Mouse (Mus musculus): ENCODE measurements at regions not wholly inside any gene's neighbourhood (a gene's known extent, or its start where the extent isn't known, plus 50 kb on each side); places are given as distances from the start of the nearest gene placed in this dataset.
A peak's percentile ranks its signal among the peaks of the same experiment; 100 is the strongest.

DNA sequence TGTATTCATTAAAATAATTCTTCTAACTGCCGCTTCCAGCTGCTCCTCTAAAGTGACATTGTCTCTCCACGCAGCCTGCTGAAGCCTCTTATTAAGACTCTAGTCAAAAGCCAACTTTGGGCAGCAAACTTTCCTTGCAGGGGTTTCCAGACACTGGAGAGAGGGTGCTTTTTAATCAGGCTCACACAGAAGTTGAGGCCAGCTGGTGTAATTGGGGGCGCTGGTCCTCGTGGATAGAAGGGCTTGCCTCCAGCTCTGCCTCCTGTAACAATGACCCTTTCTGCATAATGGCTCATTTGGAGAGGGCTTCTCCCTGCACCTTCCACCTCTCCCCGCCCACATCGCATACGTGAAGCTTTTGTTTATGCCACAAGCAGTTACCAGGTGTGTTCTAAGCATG is 82.8 kb upstream of the Vps8 start:
- Histone ChIP-seq H3K9ac (ENCODE audit: low read depth, low read length) (peak overlapping the region; percentile 47; the same call in 1 of the 2 replicates), H3K4me3 (ENCODE audit: low read depth, low read length) (no peak overlapping the region), H3K9me3 (replicated peaks; ENCODE audit: control insufficient read depth, low read length) (no peaks in the 10 kb centered on the region), H3K4me1 (ENCODE audit: control insufficient read depth, insufficient read depth, low read length) (peaks cover 15% of the 10 kb centered on the region), H3K27me3 (ENCODE audit: control insufficient read depth, insufficient read depth, low read length) (no peaks in the 10 kb centered on the region), H3K4me2 (no peak overlapping the region), H3K36me3 (ENCODE audit: control insufficient read depth, insufficient read depth, low read length) (no peaks in the 10 kb centered on the region), H3K27ac (ENCODE audit: low read depth, low read length) (peak overlapping the region; percentile 71; the same call in 1 of the 2 replicates)
- no peak for ATAC-seq (replicated peaks; ENCODE audit: insufficient number of reproducible peaks, low FRiP score, low TSS enrichment)
- WGBS (ENCODE audit: insufficient replicate concordance), result 61% methylated on average over 7 of the region's 7 CpGs

DNA sequence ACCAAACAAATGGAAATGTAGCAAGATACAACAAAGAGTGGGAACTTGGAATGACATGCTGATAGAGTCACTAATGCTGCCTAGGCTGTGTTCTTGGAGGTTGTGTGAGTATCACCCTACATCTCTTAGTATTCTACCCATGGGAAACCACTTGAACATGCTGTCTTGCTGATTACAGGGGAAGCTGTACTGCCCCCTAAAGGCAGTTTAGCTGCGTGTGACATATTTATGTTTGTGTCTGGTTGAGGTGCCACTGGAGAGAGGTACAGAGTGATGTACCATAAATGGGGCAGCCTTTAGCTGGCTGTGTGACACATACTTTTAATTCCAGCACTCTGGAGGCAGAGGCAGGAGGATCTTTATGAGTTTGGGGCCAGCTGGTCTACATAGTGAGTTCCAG is 73.0 kb upstream of the Vps8 start:
- H3K9me3 ChIP-seq (replicated peaks; ENCODE audit: control insufficient read depth, low read length), result no peaks in the 10 kb centered on the region
- no peaks in the 10 kb centered on the region for H3K27me3 ChIP-seq (ENCODE audit: control insufficient read depth, insufficient read depth, low read length)
- no peak for ATAC-seq (replicated peaks; ENCODE audit: insufficient number of reproducible peaks, low FRiP score, low TSS enrichment)
- H3K4me1 ChIP-seq (ENCODE audit: control insufficient read depth, insufficient read depth, low read length), result peaks cover 4% of the 10 kb centered on the region; the same call in 1 of the 2 replicates
- WGBS (ENCODE audit: insufficient replicate concordance), result 74% methylated on average over 1 of the region's 1 CpGs
- H3K4me2 ChIP-seq, result no peak overlapping the region
- no peak overlapping the region for H3K4me3 ChIP-seq (ENCODE audit: low read depth, low read length)
- H3K9ac ChIP-seq (ENCODE audit: low read depth, low read length), result no peak overlapping the region
- H3K36me3 ChIP-seq (ENCODE audit: control insufficient read depth, insufficient read depth, low read length), result no peaks in the 10 kb centered on the region
- no peak overlapping the region for H3K27ac ChIP-seq (ENCODE audit: low read depth, low read length)

DNA sequence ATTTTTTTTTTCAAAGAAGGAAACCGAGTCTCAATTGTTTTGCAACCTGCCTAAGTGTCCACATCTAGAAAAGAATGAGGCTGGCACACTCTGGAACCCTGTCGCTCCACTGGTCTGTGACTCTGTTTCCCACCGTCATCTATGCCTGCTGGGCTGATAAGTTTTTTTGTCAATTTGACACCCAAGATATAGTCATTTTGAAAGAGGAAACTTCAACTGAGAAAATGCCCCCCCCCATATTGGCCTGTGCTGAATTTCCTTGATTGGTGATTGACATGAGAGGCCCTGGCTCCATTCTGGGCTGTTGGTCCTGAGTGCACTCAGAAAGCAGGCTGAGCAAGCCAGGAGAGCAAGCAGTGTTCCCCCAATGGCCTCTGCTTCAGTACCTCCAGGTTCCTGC is 71.6 kb upstream of the Vps8 start:
- Histone ChIP-seq H3K4me2 (no peak overlapping the region), H3K9ac (ENCODE audit: low read depth, low read length) (no peak overlapping the region)
- WGBS (ENCODE audit: insufficient replicate concordance), result 80% methylated on average over 3 of the region's 3 CpGs

DNA sequence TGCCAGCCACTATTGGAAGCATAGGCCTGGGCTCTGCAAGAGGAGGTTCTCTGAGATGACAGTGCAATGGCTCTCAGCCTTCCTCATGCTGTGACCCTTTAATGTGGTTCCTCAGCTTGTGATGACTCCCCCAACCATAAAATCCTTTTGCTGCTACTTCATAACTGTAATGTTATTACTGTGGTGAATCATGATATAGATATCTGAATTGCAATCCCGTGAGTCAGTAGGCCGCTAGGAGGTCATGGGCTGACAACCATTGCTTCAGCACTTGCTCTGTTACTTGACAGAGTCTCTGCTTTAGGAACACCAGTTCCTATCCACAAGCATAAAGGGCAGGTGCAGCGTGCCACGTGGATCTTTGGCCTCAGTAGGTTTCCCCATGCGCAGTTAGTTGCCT is 69.8 kb upstream of the Vps8 start:
- no peak for ATAC-seq (replicated peaks; ENCODE audit: insufficient number of reproducible peaks, low FRiP score, low TSS enrichment)
- Histone ChIP-seq H3K9ac (ENCODE audit: low read depth, low read length) (no peak overlapping the region), H3K9me3 (replicated peaks; ENCODE audit: control insufficient read depth, low read length) (no peaks in the 10 kb centered on the region), H3K4me3 (ENCODE audit: low read depth, low read length) (no peak overlapping the region), H3K27me3 (ENCODE audit: control insufficient read depth, insufficient read depth, low read length) (no peaks in the 10 kb centered on the region), H3K36me3 (ENCODE audit: control insufficient read depth, insufficient read depth, low read length) (no peaks in the 10 kb centered on the region), H3K4me2 (no peak overlapping the region), H3K27ac (ENCODE audit: low read depth, low read length) (no peak overlapping the region), H3K4me1 (ENCODE audit: control insufficient read depth, insufficient read depth, low read length) (peaks cover 22% of the 10 kb centered on the region)
- 50% methylated on average over 5 of the region's 5 CpGs for WGBS (ENCODE audit: insufficient replicate concordance)

More for the DNA sequence above, 71.6 kb upstream of the Vps8 start:
- no peak for ATAC-seq (replicated peaks; ENCODE audit: insufficient number of reproducible peaks, low FRiP score, low TSS enrichment)
- peaks cover 4% of the 10 kb centered on the region for H3K4me1 ChIP-seq (ENCODE audit: control insufficient read depth, insufficient read depth, low read length)
- no peak overlapping the region for H3K27ac ChIP-seq (ENCODE audit: low read depth, low read length)
- H3K27me3 ChIP-seq (ENCODE audit: control insufficient read depth, insufficient read depth, low read length), result no peaks in the 10 kb centered on the region
- no peak overlapping the region for H3K4me3 ChIP-seq (ENCODE audit: low read depth, low read length)
- H3K9me3 ChIP-seq (replicated peaks; ENCODE audit: control insufficient read depth, low read length), result no peaks in the 10 kb centered on the region
- no peaks in the 10 kb centered on the region for H3K36me3 ChIP-seq (ENCODE audit: control insufficient read depth, insufficient read depth, low read length)

DNA sequence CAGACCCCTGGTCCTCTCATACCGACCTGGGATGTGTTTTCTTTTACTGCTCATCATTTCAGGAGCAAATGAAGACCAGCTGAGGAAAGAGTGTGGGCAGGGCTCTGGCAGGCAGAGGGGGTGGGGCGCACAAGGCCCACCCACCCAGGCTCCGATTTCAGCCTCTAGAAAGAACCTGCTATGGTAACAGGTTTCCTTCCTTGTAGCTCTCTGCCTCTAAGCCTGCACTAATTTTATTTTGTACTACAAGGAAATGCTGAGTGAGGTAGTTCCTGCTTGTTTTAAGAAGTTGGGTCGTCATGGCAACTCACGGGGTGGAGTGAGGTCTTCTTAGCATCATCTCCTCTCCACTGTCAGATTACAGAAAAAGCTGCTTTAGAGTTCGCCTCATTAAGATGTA is 69.4 kb upstream of the Vps8 start:
- no peak overlapping the region for H3K27ac ChIP-seq (ENCODE audit: low read depth, low read length)
- no peak overlapping the region for H3K4me3 ChIP-seq (ENCODE audit: low read depth, low read length)
- WGBS (ENCODE audit: insufficient replicate concordance), result 19% methylated on average over 6 of the region's 6 CpGs
- H3K9me3 ChIP-seq (replicated peaks; ENCODE audit: control insufficient read depth, low read length), result no peaks in the 10 kb centered on the region
- no peaks in the 10 kb centered on the region for H3K36me3 ChIP-seq (ENCODE audit: control insufficient read depth, insufficient read depth, low read length)
- H3K9ac ChIP-seq (ENCODE audit: low read depth, low read length), result no peak overlapping the region
- no peak for ATAC-seq (replicated peaks; ENCODE audit: insufficient number of reproducible peaks, low FRiP score, low TSS enrichment)
- no peak overlapping the region for H3K4me2 ChIP-seq
- peaks cover 27% of the 10 kb centered on the region for H3K4me1 ChIP-seq (ENCODE audit: control insufficient read depth, insufficient read depth, low read length)
- H3K27me3 ChIP-seq (ENCODE audit: control insufficient read depth, insufficient read depth, low read length), result no peaks in the 10 kb centered on the region

DNA sequence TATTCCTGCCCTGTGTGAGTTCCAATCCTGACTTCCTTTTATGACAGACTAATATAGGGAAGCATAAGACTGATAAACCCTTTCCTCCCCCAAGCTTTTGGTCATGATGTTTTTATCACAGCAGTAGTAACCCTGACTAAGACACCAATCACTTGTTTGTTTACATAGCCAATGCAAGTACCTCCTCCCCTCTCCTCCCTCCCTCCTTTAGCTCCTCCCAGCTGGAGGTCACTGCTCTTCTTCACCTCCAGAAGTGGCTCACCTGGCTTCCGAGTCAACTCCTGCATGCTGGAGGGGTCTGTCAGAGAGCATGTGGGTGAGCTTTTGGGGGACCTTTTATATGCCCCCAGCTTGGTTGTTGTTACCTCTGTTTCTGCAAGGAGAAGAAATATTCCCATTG is 67.3 kb upstream of the Vps8 start:
- H3K27me3 ChIP-seq (ENCODE audit: control insufficient read depth, insufficient read depth, low read length), result no peaks in the 10 kb centered on the region
- peaks cover 29% of the 10 kb centered on the region for H3K4me1 ChIP-seq (ENCODE audit: control insufficient read depth, insufficient read depth, low read length)
- no peak overlapping the region for H3K4me2 ChIP-seq
- no peaks in the 10 kb centered on the region for H3K9me3 ChIP-seq (replicated peaks; ENCODE audit: control insufficient read depth, low read length)
- H3K27ac ChIP-seq (ENCODE audit: low read depth, low read length), result no peak overlapping the region
- no peak for ATAC-seq (replicated peaks; ENCODE audit: insufficient number of reproducible peaks, low FRiP score, low TSS enrichment)
- H3K4me3 ChIP-seq (ENCODE audit: low read depth, low read length), result no peak overlapping the region
- no peak overlapping the region for H3K9ac ChIP-seq (ENCODE audit: low read depth, low read length)
- H3K36me3 ChIP-seq (ENCODE audit: control insufficient read depth, insufficient read depth, low read length), result no peaks in the 10 kb centered on the region
- 60% methylated on average over 1 of the region's 1 CpGs for WGBS (ENCODE audit: insufficient replicate concordance)

DNA sequence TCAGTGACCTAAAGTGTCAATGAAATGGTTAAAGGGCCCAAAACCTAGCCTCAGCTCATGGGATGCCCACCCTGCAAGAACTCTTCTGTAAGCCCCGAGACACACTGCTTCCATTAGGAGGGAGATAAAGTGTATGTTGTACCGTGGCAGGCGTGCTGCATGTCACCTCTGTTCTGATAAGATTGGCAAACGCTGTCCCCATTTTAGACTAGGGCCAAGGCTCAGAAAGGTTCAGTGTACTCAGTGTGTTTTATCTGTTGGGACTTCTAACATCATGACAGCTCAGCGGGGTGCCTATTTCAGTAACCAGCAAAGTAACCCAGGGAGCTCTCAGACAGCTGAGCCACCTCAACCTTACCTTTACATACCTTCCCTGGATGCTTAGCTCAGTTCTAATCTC is 65.5 kb upstream of the Vps8 start:
- no peaks in the 10 kb centered on the region for H3K36me3 ChIP-seq (ENCODE audit: control insufficient read depth, insufficient read depth, low read length)
- no peak overlapping the region for H3K9ac ChIP-seq (ENCODE audit: low read depth, low read length)
- H3K4me1 ChIP-seq (ENCODE audit: control insufficient read depth, insufficient read depth, low read length), result peaks cover 29% of the 10 kb centered on the region
- H3K27me3 ChIP-seq (ENCODE audit: control insufficient read depth, insufficient read depth, low read length), result no peaks in the 10 kb centered on the region
- peak overlapping the region; percentile 18; the same call in 1 of the 2 replicates for H3K4me2 ChIP-seq
- peak overlapping the region; percentile 46; the same call in 1 of the 2 replicates for H3K27ac ChIP-seq (ENCODE audit: low read depth, low read length)
- H3K9me3 ChIP-seq (replicated peaks; ENCODE audit: control insufficient read depth, low read length), result no peaks in the 10 kb centered on the region
- no peak overlapping the region for H3K4me3 ChIP-seq (ENCODE audit: low read depth, low read length)
- 13% methylated on average over 5 of the region's 5 CpGs for WGBS (ENCODE audit: insufficient replicate concordance)
- ATAC-seq (replicated peaks; ENCODE audit: insufficient number of reproducible peaks, low FRiP score, low TSS enrichment), result no peak

DNA sequence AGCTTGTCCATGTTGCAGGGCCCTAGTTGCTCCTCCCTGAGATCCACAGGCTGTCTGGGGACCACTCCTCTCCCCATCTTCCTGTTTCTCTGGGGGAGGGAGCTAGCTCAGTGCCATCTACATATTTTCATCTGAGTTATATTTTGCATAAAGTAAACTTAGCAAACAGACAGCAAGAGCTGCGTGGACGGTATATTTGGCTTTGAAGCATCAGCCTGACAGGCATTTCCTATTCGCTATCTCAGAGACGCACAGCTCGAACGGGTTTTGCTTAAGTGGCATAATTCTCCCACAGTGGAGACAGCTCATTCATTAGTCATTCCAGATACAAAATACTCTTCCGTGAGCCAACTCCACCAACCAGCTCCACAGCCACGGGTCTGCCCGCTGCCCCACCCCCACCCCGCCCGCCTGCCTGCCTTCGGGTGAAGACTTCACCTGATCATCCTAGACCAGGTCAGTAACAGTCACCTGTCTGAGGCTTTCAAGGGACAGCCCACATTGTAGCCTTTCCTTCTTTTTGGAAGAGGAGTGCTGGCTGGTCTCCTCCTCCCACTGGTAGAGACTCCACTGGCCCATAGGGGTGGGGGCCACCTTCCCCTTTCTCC is 64.5 kb upstream of the Vps8 start:
- 33% methylated on average over 12 of the region's 12 CpGs for WGBS (ENCODE audit: insufficient replicate concordance)
- no peak overlapping the region for H3K4me3 ChIP-seq (ENCODE audit: low read depth, low read length)
- H3K9ac ChIP-seq (ENCODE audit: low read depth, low read length), result no peak overlapping the region
- H3K27ac ChIP-seq (ENCODE audit: low read depth, low read length), result no peak overlapping the region
- no peaks in the 10 kb centered on the region for H3K27me3 ChIP-seq (ENCODE audit: control insufficient read depth, insufficient read depth, low read length)
- H3K4me1 ChIP-seq (ENCODE audit: control insufficient read depth, insufficient read depth, low read length), result peaks cover 36% of the 10 kb centered on the region
- no peaks in the 10 kb centered on the region for H3K9me3 ChIP-seq (replicated peaks; ENCODE audit: control insufficient read depth, low read length)
- no peak for ATAC-seq (replicated peaks; ENCODE audit: insufficient number of reproducible peaks, low FRiP score, low TSS enrichment)
- no peaks in the 10 kb centered on the region for H3K36me3 ChIP-seq (ENCODE audit: control insufficient read depth, insufficient read depth, low read length)
- H3K4me2 ChIP-seq, result no peak overlapping the region

DNA sequence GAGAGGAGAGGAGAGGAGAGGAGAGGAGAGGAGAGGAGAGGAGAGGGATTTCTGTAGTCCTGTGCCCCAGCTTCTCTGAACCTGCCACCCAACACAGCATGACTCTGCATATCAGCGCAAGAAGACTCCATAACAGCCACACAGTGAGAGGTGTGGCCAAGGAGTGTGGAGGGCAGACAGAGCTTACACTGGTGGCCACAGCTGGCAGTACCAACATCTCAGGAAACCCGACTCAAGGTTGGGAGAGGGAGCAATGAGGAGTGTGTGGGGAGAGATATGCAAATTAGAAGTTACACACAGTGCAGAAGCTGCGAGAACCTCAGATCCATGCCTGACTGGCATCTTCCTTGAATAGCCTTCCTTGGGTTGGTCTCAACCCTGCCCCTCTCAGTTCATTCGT is 63.5 kb upstream of the Vps8 start:
- 57% methylated on average over 4 of the region's 4 CpGs for WGBS (ENCODE audit: insufficient replicate concordance)
- no peak; the same call in 1 of the 2 replicates for ATAC-seq (replicated peaks; ENCODE audit: insufficient number of reproducible peaks, low FRiP score, low TSS enrichment)
- Histone ChIP-seq H3K9me3 (replicated peaks; ENCODE audit: control insufficient read depth, low read length) (no peaks in the 10 kb centered on the region), H3K27ac (ENCODE audit: low read depth, low read length) (no peak overlapping the region), H3K4me1 (ENCODE audit: control insufficient read depth, insufficient read depth, low read length) (peaks cover 44% of the 10 kb centered on the region), H3K9ac (ENCODE audit: low read depth, low read length) (no peak overlapping the region), H3K4me3 (ENCODE audit: low read depth, low read length) (no peak overlapping the region), H3K27me3 (ENCODE audit: control insufficient read depth, insufficient read depth, low read length) (no peaks in the 10 kb centered on the region), H3K4me2 (no peak overlapping the region), H3K36me3 (ENCODE audit: control insufficient read depth, insufficient read depth, low read length) (no peaks in the 10 kb centered on the region)

Data from heart, embryonic 11.5 days (tissue).